Mouse (Mus musculus): ENCODE results near the gene Cabp7.

DNA sequence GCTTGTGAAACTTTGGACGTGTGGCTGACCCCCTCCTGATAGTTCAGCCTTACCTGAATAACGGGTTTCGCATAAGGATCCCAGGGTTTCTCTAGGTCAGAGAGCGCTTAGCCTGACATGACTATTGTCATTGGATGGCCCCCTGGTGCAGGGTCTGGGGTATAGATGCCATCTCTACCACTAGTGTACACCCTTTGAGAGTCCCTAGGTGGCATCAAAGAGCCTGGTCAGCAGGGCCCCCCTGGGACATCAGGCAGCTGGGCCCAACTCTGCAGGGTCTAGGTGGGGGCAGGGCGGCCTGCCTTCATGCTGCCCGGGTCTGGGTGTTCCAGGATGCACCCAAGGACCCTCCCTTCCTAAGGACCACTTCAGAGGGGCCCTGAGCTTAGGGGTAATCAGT lies 10.2 kb downstream of the Cabp7 start:
- no peak for TF ChIP-seq ZC3H11A (IDR thresholded peaks at IDR 0.05; ENCODE audit: borderline replicate concordance, low read depth, low read length)
- TF ChIP-seq HCFC1 (IDR thresholded peaks at IDR 0.05; ENCODE audit: borderline replicate concordance, insufficient read depth, low read length) = no peak
- TF ChIP-seq MAFK (IDR thresholded peaks at IDR 0.05; ENCODE audit: insufficient read depth, low read depth, low read length) = no peak
